Mouse (Mus musculus) kidney, adult 2 months (tissue): ENCODE results near the gene Lime1.

Experiments
- CTCF ChIP-seq: fragments of 200-500 bp; conservative IDR thresholded peaks from 2 replicates; pipeline ENCODE4 v1.5.1; 2011; ENCODE audit warnings: low read depth, mild to moderate bottlenecking, control low read depth, low read length, moderate library complexity, mixed read lengths; ENCODE audit not compliant: insufficient read depth, insufficient read length
- POLR2A ChIP-seq: fragments of 200-500 bp; IDR thresholded peaks from one replicate; pipeline ENCODE4 v1.6.1; 2011; ENCODE audit warnings: low read depth, low read length, control low read depth

DNA sequence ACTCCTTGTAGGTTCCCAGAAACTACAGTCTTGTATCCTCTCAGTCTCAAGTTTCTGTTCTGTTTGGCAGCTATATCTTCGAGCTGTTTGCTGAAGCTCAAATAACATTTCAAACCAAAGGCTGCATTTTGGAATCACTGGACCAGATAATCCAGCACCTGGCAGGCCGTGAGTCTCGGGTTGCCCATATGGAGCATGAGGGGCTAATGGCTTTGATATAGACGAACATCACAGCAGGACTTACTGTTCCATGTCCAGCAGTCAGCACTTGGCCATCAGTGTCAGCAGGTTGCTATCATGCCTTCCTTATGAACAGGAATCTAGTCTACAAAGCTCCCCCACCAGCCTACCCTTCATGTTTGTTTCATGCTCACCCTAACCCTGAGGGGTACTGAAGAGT, 39.5 kb upstream of the Lime1 start:
- TF ChIP-seq POLR2A (no peak), CTCF (no peak)
